Mouse (Mus musculus): ENCODE data around the gene Mettl16. TPM values are rescaled to one million over a fixed set of nuclear protein-coding genes. Genes with fewer than 3 reads are reported as not detected.
A peak's percentile ranks its signal among the peaks of the same experiment; 100 is the strongest.

Mettl16 gene
- total and polyA plus RNA-seq, 2 experiments from 2014 or later, result 3.6 to 12.7 TPM

DNA sequence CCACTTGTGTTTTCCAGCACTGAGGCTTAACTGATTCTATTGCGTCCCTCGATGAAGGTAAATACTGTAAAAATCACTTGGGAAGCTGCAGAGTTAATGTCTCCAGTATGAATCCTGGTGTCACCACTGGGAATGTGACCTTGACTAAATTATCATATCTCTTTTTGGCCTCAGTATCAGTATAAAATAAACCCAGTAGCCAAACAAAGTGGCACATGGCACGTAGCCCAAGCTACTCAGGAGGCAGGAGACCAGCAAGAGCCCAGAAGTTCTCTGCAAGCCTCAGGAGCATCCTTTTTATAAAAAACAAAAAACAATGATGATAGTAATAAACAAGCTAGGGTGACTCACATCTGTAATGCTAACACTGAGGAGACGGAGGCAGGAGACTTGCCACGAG, 45.4 kb upstream of the Mettl16 start:
- H3K4me3 ChIP-seq (ENCODE audit: low read depth, low read length), result peak overlapping the region; percentile 98
- WGBS, result 33% methylated on average over 5 of the region's 5 CpGs

DNA sequence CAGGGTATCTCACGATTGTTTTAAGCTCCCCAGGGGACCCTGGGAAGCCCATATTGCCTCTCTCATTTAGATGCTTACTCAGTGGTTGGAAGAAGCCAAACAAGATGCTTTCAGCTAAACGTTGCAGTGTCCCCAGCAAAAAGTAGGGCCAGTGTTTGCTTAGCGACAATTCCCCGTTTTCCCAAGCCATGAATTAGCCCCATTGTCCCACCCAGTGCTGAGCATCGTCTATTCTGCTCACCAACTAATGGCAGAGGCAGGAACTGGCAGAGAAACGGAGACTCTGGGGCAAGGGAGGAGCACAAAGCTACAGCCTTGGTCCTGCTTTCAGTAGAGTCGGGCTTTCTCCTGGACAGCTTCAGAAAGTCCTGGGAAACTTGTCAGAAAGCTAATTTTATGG, 35.7 kb upstream of the Mettl16 start:
- WGBS, result 27% methylated on average over 7 of the region's 7 CpGs
- TF ChIP-seq EP300 (IDR thresholded peaks at IDR 0.05; ENCODE audit: low read depth) (no peak), CTCF (IDR thresholded peaks at IDR 0.05; ENCODE audit: low read depth) (no peak)
- Histone ChIP-seq H3K4me1 (ENCODE audit: control insufficient read depth, insufficient read depth) (no peaks in the 10 kb centered on the region), H3K36me3 (replicated peaks; ENCODE audit: control insufficient read depth, insufficient read depth, low read length) (no peaks in the 10 kb centered on the region), H3K9ac (replicated peaks; ENCODE audit: low read depth, low read length) (no peak overlapping the region), H3K27ac (ENCODE audit: low read depth) (no peak overlapping the region), H3K9me3 (replicated peaks; ENCODE audit: control insufficient read depth, low read length) (no peaks in the 10 kb centered on the region), H3K4me2 (ENCODE audit: low read depth, low read length) (no peak overlapping the region), H3K4me3 (ENCODE audit: low read depth, low read length) (no peak overlapping the region), H3K27me3 (ENCODE audit: control insufficient read depth, insufficient read depth, low read length) (no peaks in the 10 kb centered on the region)
- DNase-seq (ENCODE audit: low spot score) (no peak), ATAC-seq (ENCODE audit: insufficient read depth, low read depth) (no peak)

More for the DNA sequence above, 45.4 kb upstream of the Mettl16 start:
- Histone ChIP-seq H3K27ac (ENCODE audit: low read depth) (peak overlapping the region; percentile 99), H3K27me3 (ENCODE audit: control insufficient read depth, insufficient read depth, low read length) (no peaks in the 10 kb centered on the region), H3K9ac (replicated peaks; ENCODE audit: low read depth, low read length) (peak overlapping the region; percentile 96; the same call in 1 of the 2 replicates), H3K4me2 (ENCODE audit: low read depth, low read length) (peak overlapping the region; percentile 80), H3K9me3 (replicated peaks; ENCODE audit: control insufficient read depth, low read length) (no peaks in the 10 kb centered on the region), H3K36me3 (replicated peaks; ENCODE audit: control insufficient read depth, insufficient read depth, low read length) (no peaks in the 10 kb centered on the region), H3K4me1 (ENCODE audit: control insufficient read depth, insufficient read depth) (peaks cover 19% of the 10 kb centered on the region)
- DNase-seq (ENCODE audit: low spot score), result peak; percentile 36
- no peak for ATAC-seq (ENCODE audit: insufficient read depth, low read depth)
- TF ChIP-seq CTCF (IDR thresholded peaks at IDR 0.05; ENCODE audit: low read depth), result no peak
- no peak for TF ChIP-seq EP300 (IDR thresholded peaks at IDR 0.05; ENCODE audit: low read depth)

DNA sequence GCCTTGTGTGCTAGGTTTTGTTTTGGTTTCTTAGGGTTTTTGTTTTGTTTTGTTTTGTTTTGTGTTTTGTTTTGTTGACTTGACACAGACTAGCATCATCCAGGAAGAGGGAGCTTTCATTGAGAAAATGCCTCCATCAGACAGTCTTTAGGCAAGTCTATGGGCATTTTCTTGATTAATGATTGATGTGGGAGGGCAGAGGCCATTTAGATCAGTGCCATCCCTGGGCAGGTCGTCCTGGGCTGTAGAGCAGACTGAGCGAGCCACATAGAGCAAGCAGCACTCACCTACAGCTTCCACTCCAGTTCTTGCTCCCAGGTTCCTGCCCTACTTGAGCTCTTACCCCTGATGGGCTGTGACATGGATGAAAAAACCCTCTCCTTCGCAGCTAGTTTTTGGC, 32.8 kb upstream of the Mettl16 start:
- Histone ChIP-seq H3K4me2 (ENCODE audit: low read depth, low read length) (no peak overlapping the region), H3K36me3 (replicated peaks; ENCODE audit: control insufficient read depth, insufficient read depth, low read length) (no peaks in the 10 kb centered on the region), H3K9me3 (replicated peaks; ENCODE audit: control insufficient read depth, low read length) (no peaks in the 10 kb centered on the region), H3K27ac (ENCODE audit: low read depth) (no peak overlapping the region), H3K27me3 (ENCODE audit: control insufficient read depth, insufficient read depth, low read length) (no peaks in the 10 kb centered on the region), H3K4me3 (ENCODE audit: low read depth, low read length) (no peak overlapping the region), H3K4me1 (ENCODE audit: control insufficient read depth, insufficient read depth) (no peaks in the 10 kb centered on the region), H3K9ac (replicated peaks; ENCODE audit: low read depth, low read length) (no peak overlapping the region)
- ATAC-seq (ENCODE audit: insufficient read depth, low read depth) (no peak), DNase-seq (ENCODE audit: low spot score) (no peak)
- no peak for TF ChIP-seq CTCF (IDR thresholded peaks at IDR 0.05; ENCODE audit: low read depth)
- no peak for TF ChIP-seq EP300 (IDR thresholded peaks at IDR 0.05; ENCODE audit: low read depth)
- WGBS, result 47% methylated on average over 3 of the region's 3 CpGs

DNA sequence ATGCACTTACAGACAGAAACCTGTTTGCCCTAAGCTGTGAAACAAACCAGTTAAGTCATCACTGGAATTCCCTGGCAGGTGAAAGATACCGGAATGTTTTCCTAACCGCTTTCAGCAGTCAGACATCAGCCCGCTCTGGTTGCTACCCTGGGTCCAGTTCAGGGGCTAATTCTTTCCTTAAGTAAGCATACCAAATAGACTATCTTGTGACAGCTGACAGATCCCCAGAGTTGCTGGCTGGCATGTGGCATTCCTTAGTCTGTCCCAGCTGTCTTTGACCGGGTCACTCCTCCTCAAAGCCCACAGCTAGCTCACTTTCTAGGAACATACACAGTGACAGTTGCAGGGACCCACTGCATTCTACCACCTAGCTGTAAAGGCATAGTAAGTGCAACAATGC, 22.6 kb upstream of the Mettl16 start:
- peak; percentile 63 for TF ChIP-seq EP300 (IDR thresholded peaks at IDR 0.05; ENCODE audit: low read depth)
- TF ChIP-seq CTCF (IDR thresholded peaks at IDR 0.05; ENCODE audit: low read depth), result no peak
- no peak overlapping the region for H3K4me3 ChIP-seq (ENCODE audit: low read depth, low read length)
- no peak overlapping the region for H3K9ac ChIP-seq (replicated peaks; ENCODE audit: low read depth, low read length)
- H3K4me1 ChIP-seq (ENCODE audit: control insufficient read depth, insufficient read depth), result 0 out of 2 replicates have a peak, but pooled peaks cover 6% of the 10 kb centered on the region
- 20% methylated on average over 4 of the region's 4 CpGs for WGBS
- H3K4me2 ChIP-seq (ENCODE audit: low read depth, low read length), result no peak overlapping the region
- DNase-seq (ENCODE audit: low spot score), result peak; percentile 61
- peak overlapping the region; percentile 84 for H3K27ac ChIP-seq (ENCODE audit: low read depth)
- ATAC-seq (ENCODE audit: insufficient read depth, low read depth), result peak; percentile 85
- H3K27me3 ChIP-seq (ENCODE audit: control insufficient read depth, insufficient read depth, low read length), result no peaks in the 10 kb centered on the region
- no peaks in the 10 kb centered on the region for H3K9me3 ChIP-seq (replicated peaks; ENCODE audit: control insufficient read depth, low read length)
- no peaks in the 10 kb centered on the region for H3K36me3 ChIP-seq (replicated peaks; ENCODE audit: control insufficient read depth, insufficient read depth, low read length)

DNA sequence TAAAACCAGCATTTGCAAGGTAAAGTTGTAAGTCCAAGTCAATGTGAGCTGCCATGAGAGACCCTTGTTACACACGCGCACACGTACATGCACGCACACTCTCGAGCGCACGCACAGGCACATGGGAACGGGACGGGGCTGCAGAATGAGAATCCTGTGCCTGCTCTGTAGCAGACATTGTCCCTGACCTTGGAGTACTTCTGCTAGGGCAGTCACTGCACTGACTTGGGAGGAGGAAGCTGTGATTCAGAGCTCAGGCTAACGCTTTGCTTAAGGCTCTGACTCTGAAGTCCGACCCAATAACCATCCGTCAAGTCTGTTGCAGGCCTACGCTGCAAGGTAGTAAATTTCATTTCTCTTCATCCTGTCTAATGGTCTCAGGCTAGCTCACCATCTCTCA, 21.4 kb upstream of the Mettl16 start:
- TF ChIP-seq CTCF (IDR thresholded peaks at IDR 0.05; ENCODE audit: low read depth) (no peak), EP300 (IDR thresholded peaks at IDR 0.05; ENCODE audit: low read depth) (no peak)
- 81% methylated on average over 13 of the region's 13 CpGs for WGBS
- Histone ChIP-seq H3K36me3 (replicated peaks; ENCODE audit: control insufficient read depth, insufficient read depth, low read length) (no peaks in the 10 kb centered on the region), H3K9ac (replicated peaks; ENCODE audit: low read depth, low read length) (no peak overlapping the region), H3K4me3 (ENCODE audit: low read depth, low read length) (no peak overlapping the region), H3K4me1 (ENCODE audit: control insufficient read depth, insufficient read depth) (0 out of 2 replicates have a peak, but pooled peaks cover 6% of the 10 kb centered on the region), H3K9me3 (replicated peaks; ENCODE audit: control insufficient read depth, low read length) (no peaks in the 10 kb centered on the region), H3K4me2 (ENCODE audit: low read depth, low read length) (no peak overlapping the region), H3K27ac (ENCODE audit: low read depth) (peak overlapping the region; percentile 84), H3K27me3 (ENCODE audit: control insufficient read depth, insufficient read depth, low read length) (no peaks in the 10 kb centered on the region)
- ATAC-seq (ENCODE audit: insufficient read depth, low read depth) (no peak), DNase-seq (ENCODE audit: low spot score) (no peak)

DNA sequence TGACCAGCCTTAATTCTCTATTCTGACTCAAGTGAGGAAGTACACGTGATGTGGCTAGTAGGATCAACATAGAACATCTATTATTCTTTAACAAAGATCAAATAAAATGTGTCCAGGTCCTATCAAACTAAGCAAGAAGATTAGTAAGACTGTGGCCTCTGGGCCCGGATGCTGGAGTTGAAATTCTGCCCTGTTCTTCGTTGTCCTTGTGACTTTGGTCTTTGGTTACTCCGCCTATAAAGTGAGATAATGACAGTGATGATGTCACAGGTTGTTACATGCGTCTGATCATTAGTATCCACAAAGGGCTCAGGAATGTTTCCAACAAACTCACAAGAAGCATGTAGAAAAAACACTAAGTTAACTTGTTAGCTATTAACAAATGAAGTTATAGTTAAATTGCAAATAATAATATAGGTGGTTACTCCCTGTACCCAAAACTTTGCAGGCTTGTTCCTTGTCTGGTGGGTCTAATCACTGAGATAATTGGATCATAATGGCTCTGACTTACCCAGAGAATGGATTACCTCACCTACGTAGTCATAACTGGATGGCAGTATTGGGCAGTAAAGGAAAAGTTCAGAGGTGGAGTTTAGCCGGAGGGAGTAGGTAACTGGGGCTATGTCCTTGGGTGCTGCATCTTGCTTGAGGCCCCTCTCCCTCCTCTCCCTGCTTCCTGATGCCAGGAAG, 19.8 kb upstream of the Mettl16 start:
- ATAC-seq (ENCODE audit: insufficient read depth, low read depth) (no peak), DNase-seq (ENCODE audit: low spot score) (no peak)
- H3K4me3 ChIP-seq (ENCODE audit: low read depth, low read length), result no peak overlapping the region
- H3K9me3 ChIP-seq (replicated peaks; ENCODE audit: control insufficient read depth, low read length), result no peaks in the 10 kb centered on the region
- H3K27ac ChIP-seq (ENCODE audit: low read depth), result no peak overlapping the region
- no peaks in the 10 kb centered on the region for H3K36me3 ChIP-seq (replicated peaks; ENCODE audit: control insufficient read depth, insufficient read depth, low read length)
- TF ChIP-seq EP300 (IDR thresholded peaks at IDR 0.05; ENCODE audit: low read depth) (no peak), CTCF (IDR thresholded peaks at IDR 0.05; ENCODE audit: low read depth) (no peak)
- H3K9ac ChIP-seq (replicated peaks; ENCODE audit: low read depth, low read length), result no peak overlapping the region
- no peak overlapping the region for H3K4me2 ChIP-seq (ENCODE audit: low read depth, low read length)
- H3K4me1 ChIP-seq (ENCODE audit: control insufficient read depth, insufficient read depth), result 0 out of 2 replicates have a peak, but pooled peaks cover 6% of the 10 kb centered on the region
- WGBS, result 72% methylated on average over 7 of the region's 7 CpGs
- H3K27me3 ChIP-seq (ENCODE audit: control insufficient read depth, insufficient read depth, low read length), result no peaks in the 10 kb centered on the region
